Mouse (Mus musculus) liver, adult 2 months (tissue): ENCODE data around the gene Chek2. TPM values are rescaled to one million over a fixed set of nuclear protein-coding genes. Genes with fewer than 3 reads are reported as not detected.

Experiments
- DNase-seq: peaks from one replicate; pipeline ENCODE4 v3.0.0-alpha.2; 2011; ENCODE audit warnings: low read depth, low spot score; ENCODE audit errors: extremely low read depth
- H3K27ac ChIP-seq: fragments of 200-500 bp; replicated peaks from 2 replicates; pipeline ENCODE4 v1.5.1; 2012; ENCODE audit warnings: low read depth, mild to moderate bottlenecking, control low read depth, inconsistent platforms, low read length; ENCODE audit not compliant: insufficient read depth
- H3K27me3 ChIP-seq: fragments of 200-500 bp; 2 replicates; pipeline ENCODE4 v1.6.1; 2012; ENCODE audit warnings: mild to moderate bottlenecking, moderate library complexity, low read length, inconsistent platforms; ENCODE audit not compliant: control insufficient read depth, insufficient read depth
- H3K36me3 ChIP-seq: fragments of 200-500 bp; 2 replicates; pipeline ENCODE4 v1.6.1; 2012; ENCODE audit warnings: low read length, inconsistent platforms; ENCODE audit not compliant: control insufficient read depth, insufficient read depth
- H3K4me1 ChIP-seq: fragments of 200-500 bp; 2 replicates; pipeline ENCODE4 v1.6.1; 2011; ENCODE audit warnings: low read length; ENCODE audit not compliant: control insufficient read depth, insufficient read depth
- H3K4me3 ChIP-seq: fragments of 200-500 bp; 2 replicates; pipeline ENCODE4 v1.5.1; 2011; ENCODE audit warnings: low read depth, mild to moderate bottlenecking, control low read depth, low read length, moderate library complexity; ENCODE audit not compliant: insufficient read depth
- H3K79me2 ChIP-seq: fragments of 200-500 bp; 2 replicates; pipeline ENCODE4 v1.6.1; 2012; ENCODE audit warnings: inconsistent platforms, mild to moderate bottlenecking, low read length, moderate library complexity; ENCODE audit not compliant: control insufficient read depth, insufficient read depth
- H3K9ac ChIP-seq: fragments of 200-500 bp; 2 replicates; pipeline ENCODE4 v1.6.1; 2012; ENCODE audit warnings: low read depth, mild to moderate bottlenecking, control low read depth, inconsistent platforms, low read length
- CTCF ChIP-seq: fragments of 200-500 bp; IDR thresholded peaks from 2 replicates; pipeline ENCODE4 v1.5.1; 2011; ENCODE audit warnings: low read depth, low read length, control low read depth
- POLR2A ChIP-seq: fragments of 200-500 bp; IDR thresholded peaks from 2 replicates; pipeline ENCODE4 v1.6.1; 2011; ENCODE audit warnings: low read length, control low read depth; ENCODE audit not compliant: insufficient read depth; ENCODE audit errors: extremely low read depth
- WGBS: fragments of 180-500 bp; shearing (Covaris S2); methylation state at CpG from one replicate; pipeline ENCODE4 v1.1.7; 2018; 5-methylcytosine and 5-hydroxymethylcytosine counted together
- polyA plus RNA-seq: library from polyadenylated mRNA; depleted of rRNA; stranded (reverse); fragments of >200 nt; gene quantifications from 2 replicates; pipeline ENCODE4 v1.2.3, GENCODE M21; 2012; rRNA removed
- total RNA-seq: library from RNA; depleted of rRNA; stranded (reverse); fragments of >200 nt; gene quantifications from 2 replicates; pipeline ENCODE4 v1.2.3, GENCODE M21; 2014; rRNA removed

Gene Chek2
- total RNA-seq (2.6 and 3.6 TPM in 2 replicates), polyA plus RNA-seq (1.5 and 1.6 TPM in 2 replicates)

GRCm38 (mm10) chr5:110839678-110840365 lies at the start of gene Chek2, which contains the start of gene Hscb:
Chek2 (plus strand) TSS chr5:110839979.
Hscb (minus strand) TSS chr5:110839777.
- peak within 1 kb of the TSS; percentile 30 for H3K27ac ChIP-seq
- peaks cover 5% of the 10 kb centered on the region for H3K4me1 ChIP-seq
- TF ChIP-seq CTCF (peak; percentile 53), POLR2A (peak; percentile 62; the same call in 1 of the 2 replicates)
- peak; percentile 97 for DNase-seq
- peak within 1 kb of the TSS; percentile 73 for H3K4me3 ChIP-seq
- no peaks in the 10 kb centered on the region for H3K27me3 ChIP-seq
- H3K9ac ChIP-seq: peak within 1 kb of the TSS; percentile 79
- no peaks in the 10 kb centered on the region for H3K36me3 ChIP-seq
- H3K79me2 ChIP-seq: no peaks in the 10 kb centered on the region
- WGBS: under 1% methylated on average over 41 of the region's 41 CpGs

GRCm38 (mm10) chr5:110794363-110794762 lies 45.4 kb upstream of the Chek2 start:
- peaks cover 62% of the 10 kb centered on the region for H3K36me3 ChIP-seq

GRCm38 (mm10) chr5:110797696-110798095 lies 42.1 kb upstream of the Chek2 start:
- 17% methylated on average over 4 of the region's 4 CpGs for WGBS
- peak overlapping the region; percentile 6; the same call in 1 of the 2 replicates for H3K9ac ChIP-seq
- H3K4me3 ChIP-seq: no peak overlapping the region
- peak; percentile 97 for DNase-seq
- H3K4me1 ChIP-seq: peaks cover 57% of the 10 kb centered on the region
- peaks cover 37% of the 10 kb centered on the region for H3K36me3 ChIP-seq
- TF ChIP-seq CTCF (no peak), POLR2A (no peak)
- H3K27ac ChIP-seq: peak overlapping the region; percentile 65
- H3K79me2 ChIP-seq: no peaks in the 10 kb centered on the region
- no peaks in the 10 kb centered on the region for H3K27me3 ChIP-seq

More at GRCm38 (mm10) chr5:110794363-110794762, 45.4 kb upstream of the Chek2 start:
- TF ChIP-seq CTCF (no peak), POLR2A (no peak)
- peak; percentile 35 for DNase-seq
- Histone ChIP-seq H3K4me1 (peaks cover 26% of the 10 kb centered on the region), H3K27me3 (no peaks in the 10 kb centered on the region), H3K79me2 (no peaks in the 10 kb centered on the region), H3K9ac (no peak overlapping the region), H3K4me3 (no peak overlapping the region), H3K27ac (no peak overlapping the region)
- WGBS: 51% methylated on average over 7 of the region's 7 CpGs

- Histone ChIP-seq H3K36me3 (peaks cover 14% of the 10 kb centered on the region; the same call in 1 of the 2 replicates), H3K79me2 (peaks cover 7% of the 10 kb centered on the region; the same call in 1 of the 2 replicates), H3K27me3 (no peaks in the 10 kb centered on the region), H3K9ac (peak overlapping the region; percentile 56), H3K4me3 (no peak overlapping the region), H3K4me1 (peaks cover 56% of the 10 kb centered on the region), H3K27ac (peak overlapping the region; percentile 79)
- WGBS: 33% methylated on average over 3 of the region's 3 CpGs
- DNase-seq: peak; percentile 89
- no peak for TF ChIP-seq CTCF
- TF ChIP-seq POLR2A: no peak
These were observed 38.6 kb upstream of the Chek2 start for GRCm38 (mm10) chr5:110801036-110801624.

- no peak for TF ChIP-seq CTCF
- no peak for TF ChIP-seq POLR2A
- WGBS: 33% methylated on average over 4 of the region's 4 CpGs
- H3K27me3 ChIP-seq: no peaks in the 10 kb centered on the region
- H3K36me3 ChIP-seq: peaks cover 9% of the 10 kb centered on the region; the same call in 1 of the 2 replicates
- peak overlapping the region; percentile 79 for H3K27ac ChIP-seq
- no peak overlapping the region; the same call in 1 of the 2 replicates for H3K9ac ChIP-seq
- no peak overlapping the region for H3K4me3 ChIP-seq
- H3K79me2 ChIP-seq: peaks cover 15% of the 10 kb centered on the region; the same call in 1 of the 2 replicates
- peaks cover 65% of the 10 kb centered on the region for H3K4me1 ChIP-seq
- DNase-seq: peak; percentile 46
These were observed 37.6 kb upstream of the Chek2 start for GRCm38 (mm10) chr5:110802186-110802585.
